Mouse (Mus musculus): ENCODE measurements at regions not wholly inside any gene's neighbourhood (a gene's known extent, or its start where the extent isn't known, plus 50 kb on each side); places are given as distances from the start of the nearest gene placed in this dataset.

- TF ChIP-seq CTCF (IDR thresholded peaks at IDR 0.05; ENCODE audit: low read depth) (no peak), EP300 (IDR thresholded peaks at IDR 0.05; ENCODE audit: low read depth) (no peak)
These were observed 290.0 kb upstream of the Gjb5 start for GRCm38 (mm10) chr4:127648011-127648410.
